Mouse (Mus musculus) WW6 (cell line): ENCODE data around the gene Skap1.

Source experiments
- DNase-seq: peaks from one replicate; pipeline ENCODE4 v3.0.0-alpha.2; 2013; ENCODE audit warnings: low read depth, low spot score

The Skap1 gene

DNA sequence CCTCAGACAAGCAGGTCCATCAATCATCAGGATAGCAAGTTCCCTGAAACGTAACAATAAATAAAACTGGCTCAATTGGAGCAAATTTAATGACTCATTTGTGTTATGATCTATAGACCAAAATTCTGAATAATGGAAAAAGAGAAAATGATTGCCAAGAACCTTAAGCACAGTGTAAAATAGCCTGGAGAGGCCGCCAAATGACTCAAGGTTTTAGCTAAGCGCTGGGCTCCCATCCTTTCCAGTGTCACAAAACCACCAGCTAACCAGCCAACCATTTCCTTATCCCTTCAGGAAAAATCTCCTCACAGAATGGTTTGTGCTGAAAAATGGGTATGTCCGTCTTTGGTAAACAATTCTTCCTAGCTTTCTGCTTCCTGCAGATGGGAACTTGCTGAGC, 279.5 kb downstream of the Skap1 start:
- no peak for DNase-seq

DNA sequence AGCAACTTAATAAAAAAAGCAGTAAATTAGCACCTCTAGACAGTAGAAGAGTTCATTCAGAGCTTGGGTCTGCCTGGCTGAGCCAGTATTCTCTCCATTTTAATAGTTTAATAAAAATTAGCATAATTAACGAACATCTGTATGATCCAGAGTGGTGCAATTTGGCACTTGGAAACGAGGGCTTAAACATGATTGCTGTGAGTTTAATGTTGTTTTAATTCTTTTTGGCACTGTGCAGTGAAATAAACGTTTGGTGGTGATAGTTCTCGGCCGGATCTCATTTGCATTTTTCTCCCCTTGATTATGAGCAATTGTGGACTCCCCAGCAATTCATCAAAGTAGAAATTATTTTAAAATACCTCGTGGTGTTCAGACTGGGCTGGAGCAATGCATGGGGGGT, 282.3 kb downstream of the Skap1 start:
- no peak for DNase-seq

DNA sequence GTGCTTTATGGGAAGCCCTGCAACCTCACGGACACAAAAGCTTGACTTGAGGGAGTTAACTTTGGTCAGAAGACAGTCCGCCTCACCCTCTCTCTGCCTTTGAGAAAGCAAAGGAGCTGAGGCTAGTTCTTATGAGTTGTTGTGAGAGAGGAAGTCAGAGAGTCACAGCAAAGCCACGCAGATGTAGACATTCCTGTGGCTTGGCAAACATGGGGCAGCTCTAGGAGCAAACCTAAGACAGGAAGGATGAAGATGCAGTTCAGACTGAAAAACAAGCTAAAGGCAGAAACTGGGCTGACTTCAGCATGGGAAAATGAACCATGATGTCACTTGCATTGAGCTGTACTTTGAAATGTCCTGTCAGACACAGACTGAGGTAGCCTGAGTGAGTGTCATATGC, 283.2 kb downstream of the Skap1 start:
- no peak for DNase-seq

DNA sequence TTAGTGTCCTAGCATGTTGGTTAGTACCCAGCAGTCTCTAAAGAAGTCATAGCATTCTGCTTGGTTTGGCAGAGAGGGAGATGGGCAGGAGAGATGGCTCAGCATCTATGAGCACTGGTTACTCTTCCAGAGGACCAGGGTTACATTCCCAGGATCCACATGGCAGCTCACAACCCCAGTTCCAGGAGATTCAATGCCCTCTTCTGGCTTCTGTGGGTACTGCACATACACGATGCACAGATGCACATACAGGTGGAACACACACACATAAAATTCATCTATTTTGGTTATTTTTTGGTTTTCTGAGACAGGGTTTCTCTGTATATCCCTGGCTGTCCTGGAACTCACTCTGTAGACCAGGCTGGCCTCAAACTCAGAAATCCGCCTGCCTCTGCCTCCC, 290.9 kb downstream of the Skap1 start:
- no peak for DNase-seq

DNA sequence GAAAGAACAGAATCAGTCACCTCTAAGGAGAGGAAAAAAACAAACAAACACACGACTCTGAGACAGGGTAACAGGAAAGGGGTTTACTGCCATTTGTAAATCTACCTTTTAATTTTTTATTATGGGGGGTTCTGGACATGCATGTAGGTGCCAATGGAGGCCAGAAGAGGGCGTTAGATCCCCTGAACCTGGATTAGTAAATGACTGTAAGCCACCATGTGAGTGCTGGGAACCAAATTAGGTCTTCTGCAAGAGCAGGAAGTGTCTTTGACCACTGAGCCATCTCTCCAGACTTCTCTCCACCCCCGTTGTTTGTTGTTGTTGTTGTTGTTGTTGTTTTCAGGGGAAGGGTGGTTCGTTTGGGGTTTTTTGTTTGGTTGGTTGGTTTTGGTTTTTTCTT, 293.0 kb downstream of the Skap1 start:
- DNase-seq: no peak

DNA sequence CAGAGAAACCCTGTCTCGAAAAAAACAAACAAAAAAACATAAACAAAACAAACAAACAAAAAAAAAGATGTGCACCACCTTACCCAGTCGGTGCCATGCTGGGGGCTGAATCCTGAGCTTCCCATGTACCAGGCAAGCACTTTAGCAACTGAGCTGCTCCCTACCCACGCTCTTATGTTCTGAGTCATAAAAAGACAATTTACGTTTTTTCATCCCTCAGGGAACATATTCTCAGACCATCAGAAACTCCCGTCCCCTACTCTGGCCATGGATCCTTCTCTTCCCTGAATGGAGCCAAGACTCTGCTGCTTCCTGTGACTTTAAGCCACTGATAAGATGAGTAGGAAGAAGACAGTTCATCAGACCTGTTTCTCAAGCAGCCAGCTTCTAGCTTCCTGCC, 294.0 kb downstream of the Skap1 start:
- no peak for DNase-seq

DNA sequence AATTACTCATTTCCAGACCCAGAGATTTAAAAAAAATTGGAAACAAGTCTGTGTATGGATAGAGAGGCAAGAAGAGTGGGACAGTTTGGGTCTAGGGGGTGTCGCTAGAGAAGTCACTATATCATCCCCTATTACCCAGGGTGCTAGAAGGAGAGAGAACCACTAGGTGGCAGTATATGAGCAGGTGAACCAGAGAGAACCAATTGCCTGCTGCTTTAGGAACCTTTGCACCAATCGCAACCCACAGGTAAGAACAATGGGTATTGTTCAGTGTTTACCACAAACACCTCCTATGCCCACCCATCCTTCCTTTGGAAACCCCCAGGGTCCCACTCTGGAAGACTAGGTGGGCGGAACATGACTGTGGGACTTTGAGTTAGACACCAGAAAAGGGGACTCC, 295.6 kb downstream of the Skap1 start:
- no peak for DNase-seq

DNA sequence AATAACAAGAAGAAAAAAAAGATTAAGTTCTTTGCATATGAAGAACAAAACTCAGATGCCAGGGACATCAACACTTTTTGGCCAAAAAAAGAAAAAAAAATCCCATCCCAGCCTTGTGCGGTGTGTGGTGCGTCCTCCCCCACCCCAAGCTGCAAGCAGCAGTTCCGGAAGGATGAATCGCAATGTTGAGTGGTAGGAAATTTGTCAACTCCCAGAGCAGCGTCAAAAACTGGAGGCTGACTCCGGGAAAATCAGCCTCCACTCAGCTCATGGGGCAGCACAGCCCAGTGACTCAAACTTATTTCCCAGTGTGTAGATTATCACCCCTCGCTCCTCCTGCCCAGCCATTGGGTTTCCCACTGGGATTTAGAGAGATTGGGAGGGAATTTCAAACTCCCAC, 297.6 kb downstream of the Skap1 start:
- DNase-seq: no peak

DNA sequence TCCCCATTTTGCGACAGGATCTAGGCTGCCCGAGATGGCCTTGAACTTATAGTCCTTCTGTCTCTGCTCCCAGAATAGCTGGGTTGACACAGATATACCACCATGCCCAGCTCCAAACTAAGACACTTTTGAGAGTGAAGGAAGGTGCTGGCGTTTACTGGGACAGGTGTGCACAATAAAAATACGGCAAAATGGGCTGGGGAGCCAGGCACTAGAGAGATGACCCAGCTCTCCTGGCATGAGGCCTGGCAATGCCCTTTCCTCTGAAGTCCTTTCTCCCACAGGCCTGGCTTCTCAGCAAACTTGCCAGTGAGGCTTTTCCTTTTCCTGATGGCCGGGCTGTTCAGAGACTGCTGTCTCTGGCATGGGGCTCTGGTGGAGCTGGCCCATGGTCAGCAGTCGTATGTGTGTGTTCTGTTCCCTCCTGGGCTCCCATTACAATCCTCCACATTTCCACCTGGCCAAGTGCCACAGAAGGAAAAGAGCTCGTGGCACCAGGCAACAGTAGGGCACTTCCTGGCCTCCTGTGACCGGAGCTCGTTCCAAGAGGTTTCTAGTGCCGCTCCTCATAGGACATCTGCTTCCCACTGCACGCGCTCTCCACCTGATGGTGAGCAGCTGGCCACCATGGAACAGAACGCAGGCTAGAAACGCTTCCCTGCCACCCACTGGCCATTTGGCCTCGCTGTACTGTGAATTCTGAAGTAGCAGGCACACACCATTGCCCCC, 298.5 kb downstream of the Skap1 start:
- DNase-seq: no peak

DNA sequence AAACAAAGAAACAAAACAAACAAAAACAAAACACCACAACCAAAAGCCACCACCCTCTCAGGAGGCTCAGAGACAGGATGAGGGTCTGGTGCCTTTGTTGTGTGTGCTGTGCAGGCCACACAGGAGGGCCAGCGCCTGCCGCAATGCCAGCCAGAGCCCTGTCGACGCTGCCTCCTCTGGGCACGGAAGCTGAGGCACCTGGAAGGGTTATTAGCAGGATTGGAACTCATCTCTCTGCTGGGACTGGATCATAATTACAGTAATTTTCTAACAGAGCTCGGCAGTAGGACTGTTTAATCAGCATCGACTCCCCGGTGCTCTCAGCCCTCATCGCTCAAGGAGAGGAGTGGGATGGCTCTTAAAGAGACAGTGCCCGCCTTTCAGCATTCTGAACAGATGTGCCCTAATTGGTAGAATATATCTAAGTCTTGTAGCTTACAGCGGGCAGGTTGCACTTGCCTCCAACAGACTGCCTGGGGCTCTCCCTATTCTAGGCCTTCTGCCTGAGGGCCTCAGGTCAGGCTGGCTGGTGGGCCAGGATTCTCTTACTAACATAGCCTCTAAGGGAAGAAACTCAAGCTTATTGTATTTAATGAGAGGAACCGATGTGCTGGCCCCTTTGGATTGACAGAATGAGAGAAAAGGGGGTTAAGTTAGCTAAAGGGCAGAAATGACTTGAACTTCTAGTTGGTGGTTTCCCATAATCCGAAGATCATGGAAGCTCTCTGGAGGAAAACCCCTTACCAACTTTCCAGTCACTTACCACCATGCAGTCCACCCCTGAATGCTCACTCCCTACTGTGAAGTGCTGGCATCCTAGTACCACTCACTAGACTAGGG, 300.3 kb downstream of the Skap1 start:
- no peak for DNase-seq

DNA sequence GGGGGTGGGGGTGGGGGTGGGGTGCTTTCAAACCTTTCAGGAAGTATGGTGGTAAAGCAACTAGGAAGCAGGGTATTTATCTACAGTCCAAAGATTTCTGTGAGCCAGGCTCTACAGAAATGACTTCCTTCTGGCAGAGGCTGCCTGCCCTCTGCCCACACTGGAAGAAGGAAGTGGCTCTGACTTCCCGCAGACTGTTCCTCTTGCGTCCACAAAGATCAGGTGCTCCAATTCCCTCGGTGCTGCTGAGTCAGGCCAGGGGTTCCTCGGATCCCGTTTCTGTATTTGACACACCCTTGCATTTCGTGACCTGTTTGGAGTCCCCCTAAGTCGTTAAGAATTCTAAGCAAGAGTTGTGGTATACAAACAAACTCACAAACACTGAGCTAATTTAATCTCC, 301.3 kb downstream of the Skap1 start:
- no peak for DNase-seq

DNA sequence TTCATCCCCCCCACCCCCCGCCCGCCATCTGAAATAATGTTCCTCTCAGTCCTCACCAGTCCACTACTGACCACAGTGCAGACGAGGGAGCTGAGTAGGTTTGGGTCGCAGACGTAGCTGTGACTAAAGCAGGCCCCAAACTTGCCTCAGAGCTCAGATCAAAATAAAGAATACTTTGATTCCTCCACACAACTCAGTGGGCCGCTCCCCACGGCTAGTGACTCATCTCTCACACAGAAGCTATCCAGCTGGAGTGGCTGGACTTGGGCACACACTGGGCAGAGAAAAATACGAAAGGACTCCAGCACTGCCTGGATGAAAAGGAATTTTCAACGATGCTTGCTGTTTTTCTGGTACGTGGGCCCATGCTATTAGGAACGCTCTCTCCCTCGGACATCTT, 302.2 kb downstream of the Skap1 start:
- DNase-seq: no peak

DNA sequence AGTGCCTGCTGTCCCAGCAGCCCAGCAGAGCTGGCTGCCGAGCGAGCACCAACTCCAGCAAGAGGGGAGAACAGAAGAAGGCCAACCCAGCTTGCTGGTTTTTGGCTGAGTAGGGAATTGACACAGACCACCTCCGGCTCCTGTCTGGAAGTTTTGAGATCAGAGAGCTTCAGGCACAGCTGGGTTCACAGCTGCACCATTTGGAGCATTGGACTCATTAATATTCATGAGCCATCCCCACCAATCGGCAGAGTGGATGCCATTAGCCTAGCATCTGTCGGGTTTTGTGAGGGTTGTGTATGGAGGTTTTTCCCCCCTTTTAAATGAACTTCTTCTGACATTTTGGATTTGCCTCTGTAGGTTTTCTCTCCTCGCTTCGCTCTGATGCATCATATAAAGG, 302.7 kb downstream of the Skap1 start:
- no peak for DNase-seq

DNA sequence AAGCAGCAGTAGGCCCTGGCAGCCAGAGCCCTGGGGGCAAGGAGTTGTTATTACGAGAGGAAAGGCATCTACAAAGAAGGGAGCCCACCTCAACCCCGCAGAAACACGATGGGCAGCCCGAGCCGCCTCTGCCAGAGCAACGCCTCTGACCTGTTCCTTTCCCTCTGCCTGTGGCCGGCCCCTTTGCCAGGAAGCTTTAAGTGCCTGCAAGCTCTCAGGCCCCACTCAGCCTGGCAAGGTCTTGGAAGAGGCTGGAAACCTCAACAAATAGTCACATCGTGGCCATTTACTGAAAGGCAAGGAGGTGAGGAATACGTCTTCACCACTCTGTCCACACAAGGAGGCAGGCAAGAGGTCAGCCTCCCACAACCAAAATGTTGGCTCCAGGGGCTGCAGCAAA, 303.8 kb downstream of the Skap1 start:
- DNase-seq: no peak

DNA sequence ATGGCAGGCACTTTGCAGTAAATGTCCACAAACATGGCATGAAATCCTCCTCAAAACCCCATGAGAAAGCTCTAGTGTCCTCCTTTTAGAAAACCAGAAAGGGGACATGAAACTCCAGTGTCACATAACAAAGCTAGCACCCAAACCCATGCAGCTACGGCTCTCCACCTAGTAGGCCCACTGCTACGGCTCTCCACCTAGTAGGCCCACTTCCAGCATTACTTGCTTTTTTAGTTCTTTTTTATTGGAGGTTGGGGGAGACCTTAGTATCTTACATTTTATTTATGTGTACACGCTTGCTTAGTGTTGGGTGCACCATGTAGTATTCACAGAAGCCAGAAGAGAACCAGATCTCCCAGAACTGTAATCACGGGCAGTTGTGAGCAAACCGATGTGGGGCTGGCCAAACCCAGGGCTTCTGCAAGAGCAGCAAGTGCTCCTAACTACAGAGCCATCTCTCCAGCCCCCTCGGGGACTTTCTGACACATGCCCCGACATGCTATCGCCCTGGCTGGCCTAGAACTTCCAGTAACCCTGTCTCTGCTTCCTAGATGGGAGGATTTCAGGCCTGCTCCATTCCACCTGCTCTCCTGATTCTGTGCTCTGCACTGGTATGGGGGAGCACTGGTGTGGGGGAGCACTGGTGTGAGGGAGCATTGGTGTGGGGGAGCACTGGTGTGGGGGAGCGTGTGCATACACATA, 307.0 kb downstream of the Skap1 start:
- no peak for DNase-seq

DNA sequence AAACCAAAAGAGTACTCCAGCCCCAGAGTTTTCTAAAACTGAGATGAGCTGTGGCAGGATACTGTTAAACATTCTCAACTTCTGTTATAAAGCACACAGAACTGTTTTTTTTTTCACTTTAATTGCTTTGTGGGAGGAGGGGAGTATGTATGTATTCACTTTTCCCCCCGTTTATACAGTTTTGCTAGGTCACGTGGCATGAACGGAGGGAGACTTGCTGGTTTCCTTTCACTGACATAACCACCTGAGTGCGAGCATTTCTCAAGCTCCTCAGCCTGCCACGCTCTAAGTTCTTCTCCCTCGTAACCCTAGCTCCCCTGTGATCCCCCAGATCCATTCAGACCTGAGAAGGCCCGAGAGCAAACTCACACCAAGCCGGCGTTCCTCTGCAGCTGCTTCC, 308.0 kb downstream of the Skap1 start:
- DNase-seq: no peak

DNA sequence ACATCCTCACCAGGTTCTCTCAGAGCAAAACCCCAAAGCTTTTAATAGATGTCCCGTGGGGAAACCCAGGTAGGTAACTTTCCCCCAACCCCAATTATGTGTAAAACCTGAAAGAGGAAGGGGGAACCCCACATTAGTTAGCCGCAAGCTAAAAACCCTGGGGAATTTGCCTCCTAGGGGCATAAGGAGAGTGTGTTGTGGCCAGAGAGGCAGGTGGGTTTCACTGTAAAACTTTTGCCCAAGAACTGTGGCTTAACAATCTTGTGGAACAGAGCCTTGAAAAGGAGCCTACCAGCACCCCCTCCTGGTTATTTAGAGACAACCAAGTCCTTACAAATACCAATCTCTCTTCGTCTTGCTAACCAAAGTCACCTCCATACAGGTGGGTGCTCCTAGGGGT, 310.1 kb downstream of the Skap1 start:
- no peak for DNase-seq

DNA sequence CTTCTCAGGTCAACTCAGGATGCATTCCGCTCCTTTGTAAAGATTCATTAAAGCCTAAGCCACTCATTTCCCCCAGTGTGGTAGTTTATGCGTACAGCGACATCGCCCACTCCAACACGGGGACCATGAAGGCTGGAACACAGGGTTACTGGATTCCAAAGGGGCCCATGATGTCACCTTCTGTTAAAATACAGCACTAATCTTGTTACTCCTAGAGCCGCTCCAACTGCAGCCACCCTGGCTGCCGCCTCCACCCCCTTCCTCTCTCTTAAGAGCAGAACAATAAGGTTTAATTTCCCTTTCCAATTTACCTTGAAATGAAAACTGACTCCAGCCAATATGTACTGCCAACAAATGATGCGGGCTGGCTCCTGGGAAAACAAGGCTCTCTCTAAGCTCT, 310.7 kb downstream of the Skap1 start:
- DNase-seq: no peak

DNA sequence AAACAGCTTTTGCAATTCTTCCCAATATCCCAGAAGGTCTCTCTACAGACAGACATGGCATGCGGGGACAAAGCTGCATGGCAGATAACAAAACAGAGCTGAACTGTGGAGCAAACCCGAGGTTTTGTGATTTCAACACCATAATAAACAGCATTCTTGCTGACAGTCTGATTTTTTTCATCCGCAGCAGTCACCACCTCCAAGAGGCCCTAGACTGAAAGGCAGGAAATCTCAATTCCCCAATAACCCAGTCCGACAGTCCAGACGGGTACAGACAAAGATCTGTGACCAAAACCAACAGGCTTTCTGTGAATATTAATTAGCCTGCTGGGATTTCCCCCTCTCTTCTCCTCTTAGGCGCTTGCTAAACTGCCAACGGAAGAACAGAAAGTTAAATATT, 311.3 kb downstream of the Skap1 start:
- no peak for DNase-seq

DNA sequence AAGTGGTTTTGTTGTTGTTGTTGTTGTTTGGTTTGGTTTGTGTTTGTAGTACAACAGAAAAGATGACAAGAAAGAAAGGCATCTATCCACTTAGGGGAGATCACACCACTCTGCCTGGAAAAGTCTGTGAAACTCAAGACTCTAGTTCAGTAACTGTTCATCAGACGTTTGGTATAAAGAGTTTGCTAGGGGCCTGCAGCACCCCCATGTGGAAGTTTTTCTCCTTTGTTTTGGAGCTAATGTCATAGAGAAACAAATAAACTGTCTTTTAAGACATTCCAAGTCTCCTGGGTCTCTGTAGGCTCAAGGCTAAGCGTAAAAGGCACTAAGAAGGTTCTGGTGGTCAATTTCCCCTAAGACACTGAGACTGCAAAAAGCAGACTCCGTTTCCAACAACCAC, 311.7 kb downstream of the Skap1 start:
- DNase-seq: no peak

DNA sequence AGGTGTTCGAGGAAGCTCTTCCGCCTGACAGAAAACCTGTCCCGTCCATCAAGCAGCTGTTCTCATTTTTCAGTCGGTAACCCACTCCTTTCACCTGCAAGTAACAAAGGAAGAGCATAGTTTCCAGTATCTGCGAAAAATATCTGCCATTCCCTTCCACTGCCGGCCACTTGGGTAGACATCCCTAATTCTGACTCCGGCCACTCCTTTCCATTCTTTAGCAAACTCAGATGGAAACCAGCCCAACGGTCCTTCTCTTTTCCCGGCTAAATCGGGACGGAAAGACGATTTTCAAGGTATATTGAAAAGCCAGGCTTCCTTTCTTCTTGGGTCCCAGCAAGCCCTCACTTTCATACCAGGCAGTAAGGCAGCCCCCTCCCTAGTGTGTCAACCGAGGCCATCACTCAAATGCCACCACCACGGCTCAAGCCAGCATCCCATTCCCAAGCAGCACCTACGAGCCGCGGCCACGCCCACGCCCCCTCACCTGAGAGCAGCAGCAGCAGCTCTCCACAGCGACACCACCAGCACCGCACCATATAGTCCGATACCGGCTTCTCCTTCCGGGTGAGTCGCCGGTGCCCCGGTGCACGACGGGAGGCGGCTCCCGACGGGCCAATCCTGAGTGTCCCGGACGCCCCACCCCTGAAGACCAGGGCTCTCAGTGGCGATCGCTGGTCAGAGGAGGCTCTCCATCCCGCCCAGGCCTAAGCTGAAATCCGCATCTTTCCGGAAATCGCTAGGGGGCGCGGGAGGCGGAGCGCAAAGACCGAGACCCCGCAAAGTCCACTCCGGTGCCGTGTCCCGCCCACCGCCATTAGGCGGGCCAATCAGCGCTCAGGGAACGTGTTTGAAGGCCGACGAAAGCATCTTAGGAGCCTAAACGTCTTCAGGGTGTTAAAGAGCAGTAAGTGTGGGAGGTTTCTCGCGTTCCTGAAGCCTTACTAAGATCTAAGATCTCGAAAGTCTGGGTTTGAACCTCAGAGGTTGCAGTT, 312.9 kb downstream of the Skap1 start, which contains the start of gene Snx11:
Snx11 (minus strand) TSS at position 592 of the 995 bp plus-strand sequence.
- peak; percentile 100 for DNase-seq
